Mouse (Mus musculus) T-helper 2 cell (primary cell): ENCODE results near the gene Kng2.
"Not testable (repeated sequence)": the region's sequence is repeated elsewhere in the genome, so short reads cannot be mapped to it uniquely, and the experiment has no call there.

Experiments
- in situ Hi-C: fragments of 300-600 bp; cut with MboI, MseI; formaldehyde crosslinking; loops from one replicate; pipeline ENCODE4 v1.15.1; 2025; ENCODE audit warnings: high pct_unique_total_duplicates

Gene Kng2

DNA sequence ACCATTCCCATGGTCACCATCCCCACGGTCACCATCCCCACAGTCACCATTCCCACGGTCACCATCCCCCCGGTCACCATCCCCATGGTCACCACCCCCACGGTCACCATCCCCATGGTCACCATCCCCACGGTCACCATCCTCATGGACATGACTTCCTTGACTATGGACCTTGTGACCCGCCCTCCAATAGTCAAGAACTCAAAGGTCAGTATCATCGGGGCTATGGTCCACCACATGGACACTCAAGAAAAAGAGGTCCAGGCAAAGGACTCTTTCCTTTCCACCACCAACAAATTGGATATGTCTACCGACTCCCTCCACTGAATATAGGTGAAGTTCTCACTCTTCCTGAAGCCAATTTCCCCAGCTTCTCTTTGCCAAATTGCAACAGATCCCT, 68.2 kb downstream of the Kng2 start:
- in situ Hi-C loops, result no loop called here

DNA sequence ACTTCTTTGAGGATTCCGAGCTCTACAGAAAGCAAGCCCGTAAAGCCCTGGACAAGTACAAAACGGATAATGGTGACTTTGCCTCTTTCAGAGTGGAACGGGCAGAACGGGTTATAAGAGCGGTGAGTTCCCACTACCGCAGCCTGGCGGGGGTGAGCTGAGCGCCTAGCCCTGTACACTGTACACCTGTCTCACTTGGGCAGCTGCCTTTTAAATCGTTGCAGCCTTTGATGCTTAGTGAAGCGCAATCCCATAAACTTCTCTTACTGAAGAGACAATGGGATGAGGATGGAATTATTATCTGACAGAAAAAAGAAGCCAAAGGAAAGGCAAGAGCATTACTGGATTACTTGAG, 73.2 kb downstream of the Kng2 start:
- in situ Hi-C loops, result no loop called here

DNA sequence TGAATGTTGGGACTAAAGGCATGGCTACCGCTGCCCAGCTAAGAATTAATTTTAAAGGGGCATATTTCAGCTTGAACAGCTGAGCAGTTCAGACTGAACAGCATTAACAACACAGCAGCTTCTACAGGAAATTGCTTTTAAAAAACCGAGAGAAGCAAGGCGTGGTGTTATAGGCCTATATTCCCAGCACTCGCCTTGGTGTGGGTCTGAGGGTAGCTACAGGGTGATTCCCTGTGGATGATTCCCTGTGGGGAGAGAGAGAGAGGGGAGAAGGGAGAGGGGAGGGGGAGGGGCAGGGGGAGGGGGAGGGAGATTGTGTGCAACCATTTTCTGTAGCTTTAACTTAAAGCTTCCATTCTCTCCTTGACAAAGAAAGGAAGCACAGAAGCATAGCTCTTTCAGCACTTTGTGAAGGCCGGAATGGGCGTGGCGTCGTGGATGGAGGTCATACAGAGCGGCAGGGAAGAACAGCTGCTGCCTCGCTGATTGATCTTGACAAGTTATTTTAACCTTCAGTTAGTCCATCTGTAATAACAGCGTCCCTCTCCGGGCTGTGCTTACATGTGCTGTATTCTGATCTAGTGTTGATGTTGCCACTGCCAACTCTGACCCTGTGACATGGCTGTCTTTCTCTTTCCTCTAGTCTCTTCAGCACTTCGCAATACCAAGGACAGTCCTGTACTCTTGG, 73.7 kb downstream of the Kng2 start:
- in situ Hi-C loops, result no loop called here

DNA sequence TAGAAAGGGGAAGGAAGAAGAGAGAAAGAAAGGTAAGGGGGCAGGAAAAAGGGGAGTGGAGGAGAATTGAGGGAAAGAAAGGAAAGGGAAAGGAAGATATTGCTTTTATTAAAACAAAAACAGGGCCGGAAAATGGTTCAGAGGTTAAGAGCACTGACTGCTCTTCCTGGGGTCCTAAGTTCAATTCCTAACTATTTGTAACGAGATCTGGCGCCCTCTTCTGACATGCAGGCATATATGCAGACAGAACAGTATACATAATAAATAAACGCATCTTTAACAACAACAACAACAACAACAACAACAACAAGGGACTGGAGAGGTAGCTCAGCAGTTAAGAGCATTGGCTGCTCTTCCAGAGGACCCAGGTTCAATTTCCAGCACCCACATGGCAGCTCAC, 76.2 kb downstream of the Kng2 start:
- in situ Hi-C loops, result no loop called here

DNA sequence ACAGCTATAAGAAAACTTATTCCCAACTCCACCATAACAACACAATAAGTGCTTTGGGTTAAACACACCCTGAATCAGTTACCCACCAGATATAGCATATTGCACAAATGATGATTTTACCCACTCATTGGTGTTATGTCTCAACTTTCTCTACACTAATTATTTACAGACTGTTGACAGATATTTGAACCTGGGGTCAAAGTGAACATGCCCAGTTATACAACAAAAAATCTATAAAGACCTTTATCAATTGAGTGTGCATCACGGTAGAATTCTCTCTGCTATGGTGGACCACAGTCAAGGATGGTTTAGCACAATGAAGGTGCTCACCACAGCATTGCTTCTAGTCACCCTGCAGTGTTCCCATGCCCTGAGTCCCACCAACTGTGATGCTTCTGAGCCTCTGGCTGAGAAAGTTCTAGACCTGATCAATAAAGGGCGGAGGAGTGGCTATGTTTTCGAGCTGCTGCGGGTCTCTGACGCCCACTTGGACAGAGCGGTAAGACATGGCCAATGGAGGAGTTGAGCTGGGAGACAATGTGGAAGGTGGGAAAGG, 78.4 kb downstream of the Kng2 start, which contains the start of gene Hrg:
Gene Hrg, plus strand, starts transcription at position 233 of the 556 bp plus-strand sequence.
- in situ Hi-C loops, result no loop called here

DNA sequence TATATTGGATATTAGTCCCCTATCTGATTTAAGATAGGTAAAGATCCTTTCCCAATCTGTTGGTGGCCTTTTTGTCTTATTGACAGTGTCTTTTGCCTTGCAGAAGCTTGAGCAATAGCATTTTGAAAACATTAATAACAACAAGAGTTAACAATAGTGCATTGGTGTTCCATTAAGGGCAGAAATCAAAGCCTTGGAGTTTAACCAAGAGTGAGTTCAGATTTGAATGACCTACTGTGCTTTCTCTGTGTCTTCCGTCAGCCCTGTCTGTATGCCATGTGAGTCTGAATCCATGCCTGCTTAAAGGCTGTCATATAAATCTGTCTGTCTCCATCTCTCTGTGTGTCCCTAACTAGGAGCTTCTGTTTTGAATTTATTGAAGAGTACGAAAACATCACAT, 81.9 kb downstream of the Kng2 start:
- in situ Hi-C loops, result no loop called here

DNA sequence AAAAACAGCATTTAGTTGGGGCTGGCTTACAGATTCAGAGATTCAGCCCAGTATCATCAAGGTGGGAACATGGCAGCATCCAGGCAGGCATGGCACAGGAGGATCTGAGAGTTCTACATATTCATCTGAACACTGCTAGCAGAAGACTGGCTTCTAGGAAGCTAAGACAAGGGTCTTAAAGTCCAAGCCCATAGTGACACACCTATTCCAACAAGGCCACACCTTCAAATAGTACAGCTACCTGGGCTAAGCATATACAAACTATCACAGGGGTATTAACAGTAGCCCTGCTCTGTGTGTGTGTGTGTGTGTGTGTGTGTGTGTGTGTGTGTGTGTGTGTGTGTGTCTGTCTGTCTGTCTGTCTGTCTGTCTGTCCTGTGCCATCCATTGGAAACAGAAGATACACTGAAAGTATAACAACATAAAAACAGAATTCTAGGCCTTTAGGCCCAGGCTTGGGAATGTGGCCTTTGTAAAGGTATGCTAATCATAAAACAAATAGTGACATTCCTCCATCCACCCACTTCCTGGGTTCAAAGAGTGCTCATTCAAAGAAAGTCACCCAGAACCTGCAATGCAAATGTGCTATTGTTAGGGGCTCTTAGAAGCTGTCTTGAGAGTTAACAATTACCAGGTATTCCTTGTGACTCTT, 87.3 kb downstream of the Kng2 start:
- in situ Hi-C loops, result not testable (repeated sequence)

DNA sequence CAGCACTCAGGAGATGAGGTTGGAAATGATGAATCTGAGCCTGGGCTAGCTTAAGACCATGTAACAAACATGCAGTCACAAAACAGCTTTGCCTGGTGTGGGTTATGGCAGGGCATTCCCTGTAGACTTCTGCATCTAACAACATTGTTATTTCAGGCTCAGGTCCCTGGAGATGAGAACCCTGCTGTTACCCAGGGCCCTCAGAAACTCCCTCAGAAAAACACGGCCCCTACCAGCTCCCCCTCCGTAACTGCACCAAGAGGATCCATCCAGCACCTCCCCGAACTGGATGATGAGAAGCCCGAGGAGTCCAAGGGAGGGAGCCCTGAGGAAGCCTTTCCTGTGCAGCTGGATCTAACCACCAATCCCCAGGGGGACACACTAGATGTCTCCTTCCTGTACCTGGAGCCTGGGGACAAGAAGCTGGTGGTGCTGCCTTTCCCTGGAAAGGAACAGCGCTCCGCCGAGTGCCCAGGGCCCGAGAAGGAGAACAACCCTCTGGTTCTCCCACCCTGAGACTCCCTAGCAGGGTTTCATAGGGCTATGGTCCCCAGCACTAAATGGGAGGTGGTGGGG, 90.1 kb downstream of the Kng2 start:
- in situ Hi-C loops, result no loop called here

DNA sequence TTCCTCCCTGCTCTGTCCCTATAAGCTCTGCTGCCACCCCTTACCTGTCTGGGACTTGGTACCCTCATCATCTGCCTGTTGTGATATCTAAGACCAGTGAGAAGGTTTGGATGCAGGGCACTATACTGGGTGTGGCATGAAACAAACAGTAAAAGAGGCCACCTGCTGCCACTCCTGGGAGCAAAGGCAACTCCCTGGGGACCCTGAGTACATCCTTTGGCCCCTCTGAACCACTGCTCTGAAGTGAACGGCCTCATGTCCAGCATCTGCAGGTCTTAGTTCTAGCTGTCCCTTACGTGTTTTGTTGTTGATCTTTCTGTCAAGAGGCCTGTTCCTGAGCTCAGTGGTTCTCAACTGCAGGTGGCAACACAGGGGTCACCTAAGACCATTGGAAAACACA, 90.7 kb downstream of the Kng2 start:
- in situ Hi-C loops, result no loop called here

DNA sequence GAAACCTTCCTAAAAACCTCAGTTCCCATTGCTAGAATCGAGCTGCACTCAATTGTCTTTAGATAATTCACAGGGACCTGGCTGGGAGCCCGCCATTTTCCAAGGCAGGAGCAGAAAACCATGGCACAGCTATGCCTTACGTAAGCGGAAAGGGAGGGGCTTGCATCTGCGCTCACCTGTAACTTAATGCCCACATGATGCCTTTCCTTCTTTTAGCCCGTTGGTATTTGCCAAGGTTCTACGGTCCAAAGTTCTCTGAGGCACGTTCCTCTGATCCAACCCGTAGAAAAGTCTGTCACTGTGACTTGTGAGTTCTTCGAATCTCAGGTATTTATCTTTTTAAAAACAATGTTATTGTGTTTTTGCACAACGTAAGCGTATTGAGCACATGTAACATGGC, 91.7 kb downstream of the Kng2 start:
- in situ Hi-C loops, result no loop called here
